Mouse (Mus musculus) T-helper 2 cell (primary cell): Measurements from ENCODE around the gene Stpg2.
"Not testable (repeated sequence)": the region's sequence is repeated elsewhere in the genome, so short reads cannot be mapped to it uniquely, and the experiment has no call there.

ENCODE experiments used
- in situ Hi-C: fragments of 300-600 bp; cut with MboI, MseI; formaldehyde crosslinking; loops from one replicate; pipeline ENCODE4 v1.15.1; 2025; ENCODE audit warnings: high pct_unique_total_duplicates

The Stpg2 gene

GRCm38 (mm10) chr3:139404673-139405072, 199.2 kb downstream of the Stpg2 start:
- in situ Hi-C loops: loop anchor here (10.0 kb wide), 1 partner anchor 710 kb away; no protein-coding TSS in a partner anchor

- in situ Hi-C loops: no loop called here
Measured at GRCm38 (mm10) chr3:139419142-139419541, 213.6 kb downstream of the Stpg2 start.

GRCm38 (mm10) chr3:139442170-139442569, 236.7 kb downstream of the Stpg2 start:
- in situ Hi-C loops: no loop called here

GRCm38 (mm10) chr3:139495939-139496338, 290.4 kb downstream of the Stpg2 start:
- in situ Hi-C loops: no loop called here

- in situ Hi-C loops: no loop called here
Measured at GRCm38 (mm10) chr3:139502216-139502615, 296.7 kb downstream of the Stpg2 start.

GRCm38 (mm10) chr3:139509275-139509985, 303.9 kb downstream of the Stpg2 start:
- in situ Hi-C loops: no loop called here

GRCm38 (mm10) chr3:139578496-139578895, 373.0 kb downstream of the Stpg2 start:
- in situ Hi-C loops: no loop called here

- in situ Hi-C loops: no loop called here
Measured at GRCm38 (mm10) chr3:139581298-139581697, 375.8 kb downstream of the Stpg2 start.

GRCm38 (mm10) chr3:139599508-139599907, 394.0 kb downstream of the Stpg2 start:
- in situ Hi-C loops: no loop called here

GRCm38 (mm10) chr3:139608267-139608666, 402.8 kb downstream of the Stpg2 start:
- in situ Hi-C loops: loop anchor here (10.0 kb wide), 1 partner anchor 167 kb away; no protein-coding TSS in a partner anchor

GRCm38 (mm10) chr3:139614641-139615040, 409.1 kb downstream of the Stpg2 start:
- in situ Hi-C loops: loop anchor here (10.0 kb wide), 1 partner anchor 1610 kb away; no protein-coding TSS in a partner anchor

GRCm38 (mm10) chr3:139615791-139616190, 410.3 kb downstream of the Stpg2 start:
- in situ Hi-C loops: loop anchor here (10.0 kb wide), 1 partner anchor 1609 kb away; no protein-coding TSS in a partner anchor

- in situ Hi-C loops: no loop called here
Measured at GRCm38 (mm10) chr3:139637887-139638286, 432.4 kb downstream of the Stpg2 start.

GRCm38 (mm10) chr3:139651505-139651904, 446.0 kb downstream of the Stpg2 start:
- in situ Hi-C loops: no loop called here

GRCm38 (mm10) chr3:139659416-139659815, 453.9 kb downstream of the Stpg2 start:
- in situ Hi-C loops: no loop called here

- in situ Hi-C loops: no loop called here
Measured at GRCm38 (mm10) chr3:139662241-139662640, 456.7 kb downstream of the Stpg2 start.

- in situ Hi-C loops: no loop called here
Measured at GRCm38 (mm10) chr3:139663712-139664245, 458.3 kb downstream of the Stpg2 start.

GRCm38 (mm10) chr3:139665047-139665446, 459.6 kb downstream of the Stpg2 start:
- in situ Hi-C loops: no loop called here

GRCm38 (mm10) chr3:139676192-139676591, 470.7 kb downstream of the Stpg2 start:
- in situ Hi-C loops: no loop called here

GRCm38 (mm10) chr3:139676723-139677122, 471.2 kb downstream of the Stpg2 start:
- in situ Hi-C loops: no loop called here

- in situ Hi-C loops: not testable (repeated sequence)
Measured at GRCm38 (mm10) chr3:139704238-139704637, 498.7 kb downstream of the Stpg2 start.

GRCm38 (mm10) chr3:139707396-139707795, 501.9 kb downstream of the Stpg2 start:
- in situ Hi-C loops: not testable (repeated sequence)

- in situ Hi-C loops: no loop called here
Measured at GRCm38 (mm10) chr3:139709794-139710193, 504.3 kb downstream of the Stpg2 start.
